Mouse (Mus musculus) heart, embryonic 15.5 days (tissue): Measurements from ENCODE around the gene Eml5. TPM values are rescaled to one million over a fixed set of nuclear protein-coding genes. Genes with fewer than 3 reads are reported as not detected.

Source experiments
- polyA plus RNA-seq: library from polyadenylated mRNA; unstranded; fragments of >200 nt; fragmentation: Nextera tagmentation; extraction: Ambion mirVana; gene quantifications from 2 replicates; pipeline ENCODE4 v1.2.1, GENCODE M21; 2015

Eml5 gene
- polyA plus RNA-seq, 1 experiment from 2014 or later, result 4.8 TPM

Other genes with a start within 250 kb of the Eml5 start
- 8.3 and 9.9 TPM in 2 replicates for gene Ptpn21, start 164.1 kb downstream of the Eml5 start, polyA plus RNA-seq
- gene Zc3h14, start 154.5 kb downstream of the Eml5 start, polyA plus RNA-seq, result 85.7 and 86.7 TPM in 2 replicates
- 14.3 and 17.7 TPM in 2 replicates for gene Ttc8, start 19.1 kb upstream of the Eml5 start, polyA plus RNA-seq